Mouse (Mus musculus): ENCODE measurements around the gene Foxp1.

- no peak for TF ChIP-seq CTCF (IDR thresholded peaks at IDR 0.05; ENCODE audit: low read depth)
- TF ChIP-seq EP300 (IDR thresholded peaks at IDR 0.05; ENCODE audit: low read depth): no peak
Observed at GRCm38 (mm10) chr6:99107674-99108073, 414.8 kb downstream of the Foxp1 start.
